Mouse (Mus musculus): ENCODE measurements at regions not wholly inside any gene's neighbourhood (a gene's known extent, or its start where the extent isn't known, plus 50 kb on each side); places are given as distances from the start of the nearest gene placed in this dataset.
"Not testable (repeated sequence)": the region's sequence is repeated elsewhere in the genome, so short reads cannot be mapped to it uniquely, and the experiment has no call there.

GRCm38 (mm10) chr2:166291266-166291665 is 135.8 kb upstream of the Sulf2 start:
- Histone ChIP-seq H3K27me3 (ENCODE audit: control insufficient read depth, insufficient read depth, low read length) (no peaks in the 10 kb centered on the region), H3K27ac (ENCODE audit: insufficient read depth, low read length) (no peak overlapping the region), H3K4me3 (replicated peaks; ENCODE audit: insufficient read depth, low read depth, low read length) (no peak overlapping the region), H3K4me1 (ENCODE audit: control insufficient read depth, insufficient read depth, low read length) (no peaks in the 10 kb centered on the region)
- no peak for DNase-seq
- TF ChIP-seq CTCF (IDR thresholded peaks at IDR 0.05; ENCODE audit: borderline replicate concordance, insufficient read depth, low read depth, low read length) (no peak), POLR2A (IDR thresholded peaks at IDR 0.05; ENCODE audit: borderline replicate concordance, insufficient read depth, low read length) (no peak)
- 74% methylated on average over 6 of the region's 6 CpGs for WGBS

GRCm38 (mm10) chr2:166290826-166291225 is 135.4 kb upstream of the Sulf2 start:
- DNase-seq = no peak
- WGBS = 48% methylated on average over 9 of the region's 9 CpGs
- no peaks in the 10 kb centered on the region for H3K27me3 ChIP-seq (ENCODE audit: control insufficient read depth, insufficient read depth, low read length)
- no peak overlapping the region for H3K27ac ChIP-seq (ENCODE audit: insufficient read depth, low read length)
- H3K4me1 ChIP-seq (ENCODE audit: control insufficient read depth, insufficient read depth, low read length) = no peaks in the 10 kb centered on the region
- TF ChIP-seq CTCF (IDR thresholded peaks at IDR 0.05; ENCODE audit: borderline replicate concordance, insufficient read depth, low read depth, low read length) (no peak), POLR2A (IDR thresholded peaks at IDR 0.05; ENCODE audit: borderline replicate concordance, insufficient read depth, low read length) (no peak)
- no peak overlapping the region for H3K4me3 ChIP-seq (replicated peaks; ENCODE audit: insufficient read depth, low read depth, low read length)

- 88% methylated on average over 6 of the region's 6 CpGs for WGBS
- Histone ChIP-seq H3K4me3 (replicated peaks; ENCODE audit: insufficient read depth, low read depth, low read length) (no peak overlapping the region), H3K27ac (ENCODE audit: insufficient read depth, low read length) (no peak overlapping the region), H3K27me3 (ENCODE audit: control insufficient read depth, insufficient read depth, low read length) (no peaks in the 10 kb centered on the region), H3K4me1 (ENCODE audit: control insufficient read depth, insufficient read depth, low read length) (no peaks in the 10 kb centered on the region)
- DNase-seq = no peak
- TF ChIP-seq CTCF (IDR thresholded peaks at IDR 0.05; ENCODE audit: borderline replicate concordance, insufficient read depth, low read depth, low read length) (no peak), POLR2A (IDR thresholded peaks at IDR 0.05; ENCODE audit: borderline replicate concordance, insufficient read depth, low read length) (no peak)
Observed at GRCm38 (mm10) chr2:166289198-166289597, 133.7 kb upstream of the Sulf2 start.

- WGBS = 11% methylated on average over 1 of the region's 5 CpGs
- H3K4me1 ChIP-seq (ENCODE audit: control insufficient read depth, insufficient read depth, low read length); DNase-seq; H3K4me3 ChIP-seq (replicated peaks; ENCODE audit: insufficient read depth, low read depth, low read length); H3K27me3 ChIP-seq (ENCODE audit: control insufficient read depth, insufficient read depth, low read length): not testable (repeated sequence)
- H3K27ac ChIP-seq (ENCODE audit: insufficient read depth, low read length) = peak overlapping the region; percentile 11; the same call in 1 of the 2 replicates
Observed at GRCm38 (mm10) chr2:166281137-166281536, 125.7 kb upstream of the Sulf2 start.

GRCm38 (mm10) chr2:166280651-166281127 is 125.2 kb upstream of the Sulf2 start:
- no peak overlapping the region for H3K4me3 ChIP-seq (replicated peaks; ENCODE audit: insufficient read depth, low read depth, low read length)
- 7% methylated on average over 5 of the region's 5 CpGs for WGBS
- TF ChIP-seq CTCF (IDR thresholded peaks at IDR 0.05; ENCODE audit: borderline replicate concordance, insufficient read depth, low read depth, low read length) (no peak), POLR2A (IDR thresholded peaks at IDR 0.05; ENCODE audit: borderline replicate concordance, insufficient read depth, low read length) (no peak)
- peak; percentile 49 to 65 for DNase-seq
- H3K27me3 ChIP-seq (ENCODE audit: control insufficient read depth, insufficient read depth, low read length) = no peaks in the 10 kb centered on the region
- peak overlapping the region; percentile 11; the same call in 1 of the 2 replicates for H3K27ac ChIP-seq (ENCODE audit: insufficient read depth, low read length)
- peaks cover 6% of the 10 kb centered on the region for H3K4me1 ChIP-seq (ENCODE audit: control insufficient read depth, insufficient read depth, low read length)

- Histone ChIP-seq H3K27me3 (ENCODE audit: control insufficient read depth, insufficient read depth, low read length) (no peaks in the 10 kb centered on the region), H3K4me1 (ENCODE audit: control insufficient read depth, insufficient read depth, low read length) (peaks cover 6% of the 10 kb centered on the region), H3K27ac (ENCODE audit: insufficient read depth, low read length) (no peak overlapping the region), H3K4me3 (replicated peaks; ENCODE audit: insufficient read depth, low read depth, low read length) (no peak overlapping the region)
- DNase-seq = no peak
- TF ChIP-seq CTCF (IDR thresholded peaks at IDR 0.05; ENCODE audit: borderline replicate concordance, insufficient read depth, low read depth, low read length) = no peak
- TF ChIP-seq POLR2A (IDR thresholded peaks at IDR 0.05; ENCODE audit: borderline replicate concordance, insufficient read depth, low read length) = no peak
- 77% methylated on average over 15 of the region's 15 CpGs for WGBS
Observed at GRCm38 (mm10) chr2:166279676-166280075, 124.2 kb upstream of the Sulf2 start.

- Histone ChIP-seq H3K27me3 (ENCODE audit: control insufficient read depth, insufficient read depth, low read length) (no peaks in the 10 kb centered on the region), H3K4me1 (ENCODE audit: control insufficient read depth, insufficient read depth, low read length) (no peaks in the 10 kb centered on the region; the same call in 1 of the 2 replicates), H3K27ac (ENCODE audit: insufficient read depth, low read length) (no peak overlapping the region), H3K4me3 (replicated peaks; ENCODE audit: insufficient read depth, low read depth, low read length) (no peak overlapping the region)
- TF ChIP-seq CTCF (IDR thresholded peaks at IDR 0.05; ENCODE audit: borderline replicate concordance, insufficient read depth, low read depth, low read length) = no peak
- no peak for TF ChIP-seq POLR2A (IDR thresholded peaks at IDR 0.05; ENCODE audit: borderline replicate concordance, insufficient read depth, low read length)
- no peak for DNase-seq
- 90% methylated on average over 8 of the region's 8 CpGs for WGBS
Observed at GRCm38 (mm10) chr2:166275398-166275797, 119.9 kb upstream of the Sulf2 start.

- no peak overlapping the region for H3K4me3 ChIP-seq (replicated peaks; ENCODE audit: insufficient read depth, low read depth, low read length)
- TF ChIP-seq CTCF (IDR thresholded peaks at IDR 0.05; ENCODE audit: borderline replicate concordance, insufficient read depth, low read depth, low read length) = no peak
- no peak for TF ChIP-seq POLR2A (IDR thresholded peaks at IDR 0.05; ENCODE audit: borderline replicate concordance, insufficient read depth, low read length)
- 51% methylated on average over 2 of the region's 2 CpGs for WGBS
- H3K27me3 ChIP-seq (ENCODE audit: control insufficient read depth, insufficient read depth, low read length) = no peaks in the 10 kb centered on the region
- no peak overlapping the region for H3K27ac ChIP-seq (ENCODE audit: insufficient read depth, low read length)
- no peaks in the 10 kb centered on the region for H3K4me1 ChIP-seq (ENCODE audit: control insufficient read depth, insufficient read depth, low read length)
- DNase-seq = no peak
Observed at GRCm38 (mm10) chr2:166274016-166274346, 118.5 kb upstream of the Sulf2 start.
